In genomic region chr6:101198284-101198942, GRCm38 (mm10) we compare ENCODE assay signal across 7 mouse cellular contexts.
DNase-seq lines count a peak whose midpoint lies in the region; ATAC-seq and TF ChIP-seq lines count a peak whose summit lies in the region.

No protein-coding gene starts in this region.

- 2% methylated on average over 24 of the region's 24 CpGs for WGBS in forebrain, postnatal 0 days
- 1% methylated on average over 24 of the region's 24 CpGs for WGBS in neural tube, embryonic 12.5 days

- H3K9me3 ChIP-seq in forebrain, postnatal 0 days (ENCODE audit: low read length) = no peaks in the 10 kb centered on the region
- no peaks in the 10 kb centered on the region for H3K9me3 ChIP-seq in neural tube, embryonic 12.5 days

- no peaks in the 10 kb centered on the region for H3K36me3 ChIP-seq in forebrain, postnatal 0 days (ENCODE audit: insufficient read depth)
- no peaks in the 10 kb centered on the region for H3K36me3 ChIP-seq in neural tube, embryonic 12.5 days

- ATAC-seq in forebrain, postnatal 0 days = peak; percentile 23
- ATAC-seq in neural tube, embryonic 12.5 days (ENCODE audit: low FRiP score, low read depth) = peak; percentile 82

- H3K27me3 ChIP-seq in forebrain, postnatal 0 days (ENCODE audit: insufficient read depth, low read length) = no peaks in the 10 kb centered on the region
- H3K27me3 ChIP-seq in neural tube, embryonic 12.5 days (replicated peaks) = no peaks in the 10 kb centered on the region

- peak; percentile 30 for DNase-seq in right cerebral cortex, adult 18-20 months
- DNase-seq in right cerebral cortex, postnatal 36 days (ENCODE audit: low spot score in 2 of 2) = no peak
- peak; percentile 48 for DNase-seq in forebrain, postnatal 0 days
- DNase-seq in kidney, postnatal 4 days = peak; percentile 28 to 51
- no peak for DNase-seq in spleen, adult 12 weeks (ENCODE audit: low spot score)
- no peak for DNase-seq in spleen, adult 18-20 months

- no peaks in the 10 kb centered on the region for H3K4me1 ChIP-seq in forebrain, postnatal 0 days (ENCODE audit: insufficient read depth)
- H3K4me1 ChIP-seq in neural tube, embryonic 12.5 days = peaks cover 55% of the 10 kb centered on the region

- H3K27ac ChIP-seq in forebrain, postnatal 0 days (ENCODE audit: low read depth, low read length) = 0 out of 2 replicates have a peak overlapping the region, but pooled peaks have one; percentile 29
- peak overlapping the region; percentile 72 for H3K27ac ChIP-seq in neural tube, embryonic 12.5 days

- peak overlapping the region; percentile 42 for H3K4me3 ChIP-seq in forebrain, postnatal 0 days (ENCODE audit: low read depth, low read length)
- H3K4me3 ChIP-seq in neural tube, embryonic 12.5 days = peak overlapping the region; percentile 42

- TF ChIP-seq CTCF in forebrain, postnatal 0 days (IDR thresholded peaks at IDR 0.05; ENCODE audit: low read depth) = no peak

- H3K9ac ChIP-seq in forebrain, postnatal 0 days = peak overlapping the region; percentile 37
- H3K9ac ChIP-seq in neural tube, embryonic 12.5 days = peak overlapping the region; percentile 51; the same call in 1 of the 2 replicates

- H3K4me2 ChIP-seq in forebrain, postnatal 0 days (ENCODE audit: low read depth) = peak overlapping the region; percentile 88
- peak overlapping the region; percentile 74 for H3K4me2 ChIP-seq in neural tube, embryonic 12.5 days (replicated peaks)

Comparison
In these comparisons a context has a peak if more than half of its experiments do, and no peak if none do; other contexts are left out.
1. DNase-seq: peak in right cerebral cortex, adult 18-20 months (single experiment), forebrain, postnatal 0 days (single experiment) and kidney, postnatal 4 days (2 of 2); none in right cerebral cortex, postnatal 36 days (0 of 2), spleen, adult 12 weeks (single experiment) and spleen, adult 18-20 months (0 of 2).